Mouse (Mus musculus): ENCODE results near the gene Ogfrl1. TPM values are rescaled to one million over a fixed set of nuclear protein-coding genes. Genes with fewer than 3 reads are reported as not detected.
"Not testable (repeated sequence)": the region's sequence is repeated elsewhere in the genome, so short reads cannot be mapped to it uniquely, and the experiment has no call there.

Ogfrl1 gene
- polyA plus RNA-seq, 1 experiment from 2014 or later: 8.7 TPM

DNA sequence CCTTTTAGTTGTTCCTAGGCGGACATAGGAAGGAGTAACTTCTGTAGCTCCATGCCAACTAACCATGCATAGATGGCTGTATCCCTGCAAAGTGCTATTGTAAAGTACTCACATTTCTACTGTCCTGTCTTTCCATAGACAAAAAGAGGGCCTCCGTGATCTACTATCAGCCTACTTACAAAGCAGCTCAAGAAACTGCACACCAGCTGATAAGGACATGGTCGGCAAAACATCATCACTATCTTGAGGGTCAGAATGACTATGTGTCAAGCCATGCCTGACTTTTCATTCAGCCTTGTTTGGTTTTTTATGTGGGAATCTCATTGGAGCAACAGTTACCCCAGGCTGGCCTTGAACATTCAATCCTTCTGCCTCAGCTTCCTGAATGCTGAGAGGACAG lies 20.0 kb upstream of the Ogfrl1 start:
- TF ChIP-seq EP300 (IDR thresholded peaks at IDR 0.05; ENCODE audit: low read depth) (peak; percentile 83), CTCF (IDR thresholded peaks at IDR 0.05; ENCODE audit: low read depth) (no peak)
- no peaks in the 10 kb centered on the region for H3K9me3 ChIP-seq (ENCODE audit: low read length)
- H3K27ac ChIP-seq (ENCODE audit: low read depth): peak overlapping the region; percentile 30; the same call in 1 of the 2 replicates
- H3K9ac ChIP-seq (replicated peaks): no peak overlapping the region
- ATAC-seq (peak; percentile 65), DNase-seq (no peak)
- H3K4me3 ChIP-seq (ENCODE audit: low read depth, low read length): no peak overlapping the region
- no peaks in the 10 kb centered on the region for H3K36me3 ChIP-seq (replicated peaks; ENCODE audit: insufficient read depth, low read length)
- H3K4me1 ChIP-seq (ENCODE audit: insufficient read depth): peaks cover 12% of the 10 kb centered on the region
- no peaks in the 10 kb centered on the region for H3K27me3 ChIP-seq (ENCODE audit: insufficient read depth, low read length)
- H3K4me2 ChIP-seq (ENCODE audit: low read depth, low read length): peak overlapping the region; percentile 40
- WGBS (ENCODE audit: insufficient replicate concordance): 59% methylated on average over 3 of the region's 3 CpGs

DNA sequence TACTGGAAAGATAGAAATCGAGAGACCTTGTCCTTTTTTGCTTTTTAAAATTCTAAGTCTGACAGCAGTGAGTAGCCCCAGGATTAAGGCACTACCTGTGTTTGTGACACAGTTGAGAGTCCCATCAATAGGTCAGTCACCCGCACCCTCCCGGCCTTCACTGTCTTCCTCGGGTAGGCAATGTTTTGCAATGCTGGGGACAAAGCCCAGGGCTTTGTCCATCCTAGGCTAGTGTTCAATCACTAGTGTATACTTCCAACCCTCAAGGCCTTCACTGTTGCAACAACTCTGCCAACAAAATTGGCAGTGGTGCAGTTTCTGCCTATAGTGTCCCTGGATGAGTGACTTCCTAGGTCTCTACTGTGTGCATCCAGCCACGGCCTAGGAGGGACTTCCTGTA lies 14.0 kb upstream of the Ogfrl1 start:
- Histone ChIP-seq H3K4me3 (ENCODE audit: low read depth, low read length) (no peak overlapping the region), H3K9me3 (ENCODE audit: low read length) (no peaks in the 10 kb centered on the region), H3K4me1 (ENCODE audit: insufficient read depth) (no peaks in the 10 kb centered on the region), H3K9ac (replicated peaks) (no peak overlapping the region), H3K4me2 (ENCODE audit: low read depth, low read length) (no peak overlapping the region), H3K27me3 (ENCODE audit: insufficient read depth, low read length) (no peaks in the 10 kb centered on the region), H3K27ac (ENCODE audit: low read depth) (no peak overlapping the region), H3K36me3 (replicated peaks; ENCODE audit: insufficient read depth, low read length) (no peaks in the 10 kb centered on the region)
- ATAC-seq (peak; percentile 91), DNase-seq (peak; percentile 19)
- 71% methylated on average over 5 of the region's 5 CpGs for WGBS (ENCODE audit: insufficient replicate concordance)
- no peak for TF ChIP-seq CTCF (IDR thresholded peaks at IDR 0.05; ENCODE audit: low read depth)
- TF ChIP-seq EP300 (IDR thresholded peaks at IDR 0.05; ENCODE audit: low read depth): no peak

DNA sequence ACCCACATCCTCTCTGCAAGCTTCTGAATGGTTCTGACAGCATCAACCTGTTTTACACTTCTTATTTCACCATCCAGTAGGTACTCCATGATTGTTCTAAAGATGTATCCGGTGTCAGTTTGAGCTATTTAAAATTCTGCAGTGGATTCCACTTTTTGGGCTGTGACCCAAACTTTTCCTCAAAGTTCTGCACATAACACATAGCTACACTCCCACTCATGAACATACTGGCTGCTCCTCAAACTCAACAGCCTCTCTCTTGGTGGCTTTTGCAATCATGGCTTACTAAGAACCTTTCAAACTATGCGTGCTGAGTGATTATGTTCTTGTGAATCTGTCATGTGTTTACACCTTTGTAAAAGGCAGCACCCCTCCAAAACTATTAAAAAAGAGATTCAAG lies 12.4 kb upstream of the Ogfrl1 start:
- Histone ChIP-seq H3K9ac (replicated peaks) (no peak overlapping the region), H3K4me2 (ENCODE audit: low read depth, low read length) (no peak overlapping the region), H3K27me3 (ENCODE audit: insufficient read depth, low read length) (no peaks in the 10 kb centered on the region), H3K9me3 (ENCODE audit: low read length) (no peaks in the 10 kb centered on the region), H3K4me3 (ENCODE audit: low read depth, low read length) (no peak overlapping the region), H3K27ac (ENCODE audit: low read depth) (no peak overlapping the region), H3K4me1 (ENCODE audit: insufficient read depth) (no peaks in the 10 kb centered on the region), H3K36me3 (replicated peaks; ENCODE audit: insufficient read depth, low read length) (no peaks in the 10 kb centered on the region)
- ATAC-seq (no peak), DNase-seq (no peak)
- no peak for TF ChIP-seq CTCF (IDR thresholded peaks at IDR 0.05; ENCODE audit: low read depth)
- TF ChIP-seq EP300 (IDR thresholded peaks at IDR 0.05; ENCODE audit: low read depth): no peak
- WGBS (ENCODE audit: insufficient replicate concordance): 84% methylated on average over 2 of the region's 2 CpGs

DNA sequence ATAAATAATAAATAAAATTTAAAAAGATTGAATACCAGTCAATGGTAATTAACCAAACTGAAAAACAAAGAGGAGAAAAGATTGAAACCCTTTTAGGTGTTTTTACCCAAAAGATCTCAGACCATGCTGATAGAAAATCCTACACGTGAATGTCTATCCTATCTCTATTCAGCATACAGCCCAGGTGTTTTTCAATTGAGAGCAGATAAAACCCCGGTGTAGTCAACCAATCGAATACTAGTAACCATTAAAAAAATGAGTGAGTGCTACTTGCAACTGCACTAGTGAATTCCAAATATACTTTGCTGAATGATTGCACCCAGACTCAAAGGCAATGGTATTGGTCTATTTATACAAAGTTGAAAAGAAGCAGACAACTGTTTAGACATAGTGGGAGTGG lies 4.8 kb upstream of the Ogfrl1 start:
- Histone ChIP-seq H3K9ac (replicated peaks) (no peak overlapping the region), H3K9me3 (ENCODE audit: low read length) (no peaks in the 10 kb centered on the region), H3K27ac (ENCODE audit: low read depth) (no peak overlapping the region), H3K4me2 (ENCODE audit: low read depth, low read length) (no peak overlapping the region), H3K4me3 (ENCODE audit: low read depth, low read length) (no peak overlapping the region), H3K27me3 (ENCODE audit: insufficient read depth, low read length) (no peaks in the 10 kb centered on the region), H3K36me3 (replicated peaks; ENCODE audit: insufficient read depth, low read length) (no peaks in the 10 kb centered on the region), H3K4me1 (ENCODE audit: insufficient read depth) (0 out of 2 replicates have a peak, but pooled peaks cover 5% of the 10 kb centered on the region)
- ATAC-seq: no peak
- 60% methylated on average over 3 of the region's 3 CpGs for WGBS (ENCODE audit: insufficient replicate concordance)
- DNase-seq: no peak
- TF ChIP-seq CTCF (IDR thresholded peaks at IDR 0.05; ENCODE audit: low read depth) (no peak), EP300 (IDR thresholded peaks at IDR 0.05; ENCODE audit: low read depth) (peak; percentile 45)

DNA sequence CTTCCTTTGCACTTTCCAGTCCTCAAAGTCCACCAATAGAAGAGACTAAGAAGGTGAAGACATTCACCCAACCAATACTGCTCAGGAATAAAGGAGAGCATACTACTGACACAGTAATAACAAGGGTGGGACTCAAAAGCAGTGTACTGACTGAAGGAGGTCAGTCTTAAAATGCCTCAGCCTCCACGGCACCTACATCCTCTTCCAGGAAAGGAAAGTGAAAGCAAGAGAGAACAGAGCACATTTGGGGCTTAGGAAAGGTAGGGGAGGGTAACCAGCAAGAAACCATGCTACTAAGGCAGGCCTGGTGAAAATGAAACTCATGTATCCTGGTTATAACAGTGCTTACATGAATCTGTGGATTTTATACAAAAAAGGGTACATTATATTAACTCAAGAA lies 2.0 kb upstream of the Ogfrl1 start:
- H3K4me2 ChIP-seq (ENCODE audit: low read depth, low read length): peak overlapping the region; percentile 33
- WGBS (ENCODE audit: insufficient replicate concordance): 29% methylated on average over 1 of the region's 1 CpGs
- no peak overlapping the region for H3K9ac ChIP-seq (replicated peaks)
- H3K4me1 ChIP-seq (ENCODE audit: insufficient read depth): 0 out of 2 replicates have a peak, but pooled peaks cover 5% of the 10 kb centered on the region
- no peaks in the 10 kb centered on the region for H3K9me3 ChIP-seq (ENCODE audit: low read length)
- ATAC-seq (0 out of 2 replicates have a peak, but pooled peaks have one; percentile 12), DNase-seq (no peak)
- no peak overlapping the region for H3K27ac ChIP-seq (ENCODE audit: low read depth)
- no peak overlapping the region for H3K4me3 ChIP-seq (ENCODE audit: low read depth, low read length)
- H3K27me3 ChIP-seq (ENCODE audit: insufficient read depth, low read length): no peaks in the 10 kb centered on the region
- no peak for TF ChIP-seq CTCF (IDR thresholded peaks at IDR 0.05; ENCODE audit: low read depth)
- no peak for TF ChIP-seq EP300 (IDR thresholded peaks at IDR 0.05; ENCODE audit: low read depth)
- H3K36me3 ChIP-seq (replicated peaks; ENCODE audit: insufficient read depth, low read length): no peaks in the 10 kb centered on the region

DNA sequence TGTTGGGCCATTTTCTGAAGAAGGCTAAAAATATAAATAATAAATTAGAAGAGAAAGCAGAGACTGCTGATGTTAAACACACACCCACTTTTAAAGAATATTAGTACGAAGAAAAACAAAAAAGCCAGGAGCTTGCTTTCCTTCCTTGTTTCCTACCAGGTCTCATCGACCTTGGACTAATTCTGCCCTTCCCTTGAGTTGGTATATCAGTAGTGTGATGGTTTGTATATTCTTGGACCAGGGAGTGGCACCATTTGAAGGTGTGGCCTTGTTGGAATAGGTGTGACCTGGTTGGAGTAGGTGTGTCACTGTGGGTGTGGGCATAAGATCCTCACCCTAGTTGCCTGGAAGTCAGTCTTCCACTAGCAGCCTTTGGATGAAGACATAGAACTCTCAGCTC lies 3.2 kb downstream of the Ogfrl1 start:
- H3K9me3 ChIP-seq (ENCODE audit: low read length); H3K36me3 ChIP-seq (replicated peaks; ENCODE audit: insufficient read depth, low read length); H3K4me2 ChIP-seq (ENCODE audit: low read depth, low read length); H3K4me1 ChIP-seq (ENCODE audit: insufficient read depth); H3K27me3 ChIP-seq (ENCODE audit: insufficient read depth, low read length); H3K9ac ChIP-seq (replicated peaks); H3K27ac ChIP-seq (ENCODE audit: low read depth); ATAC-seq; DNase-seq; H3K4me3 ChIP-seq (ENCODE audit: low read depth, low read length): not testable (repeated sequence)
- WGBS (ENCODE audit: insufficient replicate concordance): 81% methylated on average over 2 of the region's 2 CpGs

DNA sequence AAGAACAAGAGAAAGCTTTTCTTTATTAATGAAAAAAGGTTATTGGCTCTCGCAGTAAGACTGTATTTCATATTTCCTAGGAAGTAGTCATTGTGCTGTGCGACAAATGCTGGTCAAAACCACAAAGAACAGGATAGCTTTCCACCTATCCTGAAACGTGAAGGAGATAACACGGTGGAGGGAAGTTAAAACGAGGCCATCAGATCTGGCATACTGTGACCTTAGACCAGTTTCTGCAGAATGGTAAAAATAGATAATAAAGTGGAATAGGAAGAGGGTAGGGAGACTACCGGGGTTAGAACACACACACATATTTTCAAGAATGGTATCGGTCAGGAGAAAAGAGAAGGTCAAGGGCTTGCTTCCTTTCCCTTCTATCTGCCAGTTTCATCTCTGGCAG lies 5.8 kb downstream of the Ogfrl1 start:
- 42% methylated on average over 7 of the region's 7 CpGs for WGBS (ENCODE audit: insufficient replicate concordance)
- H3K9ac ChIP-seq (replicated peaks): no peak overlapping the region
- no peak overlapping the region for H3K4me2 ChIP-seq (ENCODE audit: low read depth, low read length)
- no peaks in the 10 kb centered on the region for H3K36me3 ChIP-seq (replicated peaks; ENCODE audit: insufficient read depth, low read length)
- H3K9me3 ChIP-seq (ENCODE audit: low read length): no peaks in the 10 kb centered on the region
- no peak overlapping the region for H3K27ac ChIP-seq (ENCODE audit: low read depth)
- no peaks in the 10 kb centered on the region for H3K27me3 ChIP-seq (ENCODE audit: insufficient read depth, low read length)
- TF ChIP-seq CTCF (IDR thresholded peaks at IDR 0.05; ENCODE audit: low read depth): no peak
- TF ChIP-seq EP300 (IDR thresholded peaks at IDR 0.05; ENCODE audit: low read depth): no peak
- ATAC-seq: no peak
- no peak for DNase-seq
- no peaks in the 10 kb centered on the region for H3K4me1 ChIP-seq (ENCODE audit: insufficient read depth)
- no peak overlapping the region for H3K4me3 ChIP-seq (ENCODE audit: low read depth, low read length)

Data from liver, postnatal 0 days (tissue).